Mouse (Mus musculus) neural tube, embryonic 13.5 days (tissue): ENCODE results near the gene Tgoln1. TPM values are rescaled to one million over a fixed set of nuclear protein-coding genes. Genes with fewer than 3 reads are reported as not detected.

Experiments used
- ATAC-seq: fragments of 200-750 bp; cut with Nextera tagmentation; 2 replicates; pipeline ENCODE4 v1.8.0; 2017; ENCODE audit warnings: low read depth, mild to moderate bottlenecking, moderate TSS enrichment, moderate library complexity
- H3K27ac ChIP-seq: fragments of 300-500 bp; sonication (generic); replicated peaks from 2 replicates; pipeline ENCODE4 v1.5.1; 2015; ENCODE audit warnings: moderate library complexity, mild to moderate bottlenecking, inconsistent platforms
- H3K27me3 ChIP-seq: fragments of 300-500 bp; sonication (generic); 2 replicates; pipeline ENCODE4 v1.6.1; 2015; ENCODE audit warnings: mild to moderate bottlenecking, inconsistent platforms
- H3K36me3 ChIP-seq: fragments of 300-500 bp; sonication (generic); 2 replicates; pipeline ENCODE4 v1.6.1; 2015; ENCODE audit warnings: mild to moderate bottlenecking, inconsistent platforms
- H3K4me1 ChIP-seq: fragments of 300-500 bp; sonication (generic); replicated peaks from 2 replicates; pipeline ENCODE4 v1.6.1; 2015; ENCODE audit warnings: inconsistent platforms
- H3K4me2 ChIP-seq: fragments of 300-500 bp; sonication (generic); 2 replicates; pipeline ENCODE4 v1.6.1; 2015; ENCODE audit warnings: inconsistent platforms, mild to moderate bottlenecking, moderate library complexity
- H3K4me3 ChIP-seq: fragments of 300-500 bp; sonication (generic); 2 replicates; pipeline ENCODE4 v1.5.1; 2015; ENCODE audit warnings: mild to moderate bottlenecking, inconsistent platforms
- H3K9ac ChIP-seq: fragments of 300-500 bp; sonication (generic); 2 replicates; pipeline ENCODE4 v1.6.1; 2015; ENCODE audit warnings: moderate library complexity, mild to moderate bottlenecking, inconsistent platforms
- H3K9me3 ChIP-seq: fragments of 300-500 bp; sonication (generic); 2 replicates; pipeline ENCODE4 v1.6.1; 2016; ENCODE audit warnings: inconsistent platforms
- whole genome bisulfite sequencing: fragments of 180-500 bp; shearing (Covaris S2); methylation state at CpG from one replicate; pipeline ENCODE4 v1.1.7; 2015; 5-methylcytosine and 5-hydroxymethylcytosine counted together
- polyA plus RNA-seq: library from polyadenylated mRNA; unstranded; fragments of >200 nt; fragmentation: Nextera tagmentation; extraction: Ambion mirVana; gene quantifications from 2 replicates; pipeline ENCODE4 v1.2.1, GENCODE M21; 2015

Tgoln1 gene
- polyA plus RNA-seq, 1 experiment from 2014 or later: 39.3 TPM

GRCm38 (mm10) chr6:72601732-72602131 lies 15.1 kb downstream of the Tgoln1 start:
- no peak for ATAC-seq
- no peak overlapping the region for H3K27ac ChIP-seq
- 64% methylated on average over 1 of the region's 1 CpGs for WGBS
- no peaks in the 10 kb centered on the region for H3K27me3 ChIP-seq
- H3K9ac ChIP-seq: no peak overlapping the region
- H3K36me3 ChIP-seq: peaks cover 32% of the 10 kb centered on the region
- no peak overlapping the region for H3K4me3 ChIP-seq
- H3K4me1 ChIP-seq: peaks cover 18% of the 10 kb centered on the region
- no peaks in the 10 kb centered on the region for H3K9me3 ChIP-seq
- no peak overlapping the region for H3K4me2 ChIP-seq

- Histone ChIP-seq H3K4me3 (no peak overlapping the region), H3K36me3 (peaks cover 23% of the 10 kb centered on the region), H3K27me3 (no peaks in the 10 kb centered on the region), H3K9me3 (no peaks in the 10 kb centered on the region), H3K9ac (no peak overlapping the region), H3K4me2 (no peak overlapping the region), H3K27ac (no peak overlapping the region), H3K4me1 (peaks cover 19% of the 10 kb centered on the region)
- 84% methylated on average over 12 of the region's 12 CpGs for WGBS
- ATAC-seq: no peak
These were observed 16.0 kb downstream of the Tgoln1 start for GRCm38 (mm10) chr6:72600771-72601170.

- Histone ChIP-seq H3K27me3 (no peaks in the 10 kb centered on the region), H3K4me3 (no peak overlapping the region), H3K9me3 (no peaks in the 10 kb centered on the region), H3K9ac (no peak overlapping the region), H3K27ac (no peak overlapping the region), H3K36me3 (peaks cover 17% of the 10 kb centered on the region; the same call in 1 of the 2 replicates), H3K4me1 (peaks cover 19% of the 10 kb centered on the region), H3K4me2 (no peak overlapping the region)
- ATAC-seq: no peak
- 77% methylated on average over 6 of the region's 6 CpGs for WGBS
These were observed 16.6 kb downstream of the Tgoln1 start for GRCm38 (mm10) chr6:72600216-72600615.

- Histone ChIP-seq H3K36me3 (0 out of 2 replicates have a peak, but pooled peaks cover 6% of the 10 kb centered on the region), H3K27ac (peak overlapping the region; percentile 34), H3K9ac (peak overlapping the region; percentile 66), H3K4me1 (peaks cover 19% of the 10 kb centered on the region), H3K27me3 (no peaks in the 10 kb centered on the region), H3K4me3 (peak overlapping the region; percentile 50), H3K9me3 (no peaks in the 10 kb centered on the region), H3K4me2 (peak overlapping the region; percentile 69)
- WGBS: 54% methylated on average over 12 of the region's 12 CpGs
- peak; percentile 33 for ATAC-seq
These were observed 17.8 kb downstream of the Tgoln1 start for GRCm38 (mm10) chr6:72598791-72599557.

- peak within 1 kb of the TSS; percentile 50 for H3K4me3 ChIP-seq
- peak within 1 kb of the TSS; percentile 34 for H3K27ac ChIP-seq
- H3K36me3 ChIP-seq: no peaks in the 10 kb centered on the region
- no peaks in the 10 kb centered on the region for H3K27me3 ChIP-seq
- under 1% methylated on average over 38 of the region's 38 CpGs for WGBS
- peaks cover 19% of the 10 kb centered on the region for H3K4me1 ChIP-seq
- H3K4me2 ChIP-seq: peak within 1 kb of the TSS; percentile 69
- peak; percentile 91 for ATAC-seq
- H3K9ac ChIP-seq: peak within 1 kb of the TSS; percentile 75
- no peaks in the 10 kb centered on the region for H3K9me3 ChIP-seq
These were observed 18.6 kb downstream of the Tgoln1 start, which contains the start of the genes Elmod3 and Retsat for GRCm38 (mm10) chr6:72597956-72598753. Gene Elmod3, minus strand, starts transcription at chr6:72598413. Gene Retsat, plus strand, starts transcription at chr6:72598475.

- H3K36me3 ChIP-seq: no peaks in the 10 kb centered on the region
- H3K9me3 ChIP-seq: no peaks in the 10 kb centered on the region
- H3K4me3 ChIP-seq: peak overlapping the region; percentile 50
- ATAC-seq: no peak
- no peak overlapping the region for H3K27ac ChIP-seq
- peak overlapping the region; percentile 69 for H3K4me2 ChIP-seq
- H3K4me1 ChIP-seq: peaks cover 19% of the 10 kb centered on the region
- 45% methylated on average over 13 of the region's 13 CpGs for WGBS
- peak overlapping the region; percentile 75 for H3K9ac ChIP-seq
- H3K27me3 ChIP-seq: no peaks in the 10 kb centered on the region
These were observed 19.5 kb downstream of the Tgoln1 start for GRCm38 (mm10) chr6:72597083-72597874.

- peaks cover 16% of the 10 kb centered on the region for H3K4me1 ChIP-seq
- 67% methylated on average over 5 of the region's 5 CpGs for whole genome bisulfite sequencing
- H3K36me3 ChIP-seq: 0 out of 2 replicates have a peak, but pooled peaks cover 4% of the 10 kb centered on the region
- H3K9me3 ChIP-seq: no peaks in the 10 kb centered on the region
- ATAC-seq: no peak
- no peak overlapping the region for H3K4me3 ChIP-seq
- H3K27ac ChIP-seq: no peak overlapping the region
- no peaks in the 10 kb centered on the region for H3K27me3 ChIP-seq
- no peak overlapping the region for H3K9ac ChIP-seq
- no peak overlapping the region for H3K4me2 ChIP-seq
These were observed 22.9 kb downstream of the Tgoln1 start for GRCm38 (mm10) chr6:72593914-72594313.

- Histone ChIP-seq H3K4me1 (peaks cover 12% of the 10 kb centered on the region), H3K27me3 (no peaks in the 10 kb centered on the region), H3K4me2 (no peak overlapping the region), H3K4me3 (no peak overlapping the region), H3K27ac (no peak overlapping the region), H3K9me3 (no peaks in the 10 kb centered on the region), H3K9ac (no peak overlapping the region), H3K36me3 (0 out of 2 replicates have a peak, but pooled peaks cover 4% of the 10 kb centered on the region)
- ATAC-seq: no peak
- WGBS: 80% methylated on average over 6 of the region's 6 CpGs
These were observed 23.6 kb downstream of the Tgoln1 start for GRCm38 (mm10) chr6:72593011-72593803.

GRCm38 (mm10) chr6:72590111-72590510 lies 26.7 kb downstream of the Tgoln1 start:
- Histone ChIP-seq H3K4me3 (no peak overlapping the region), H3K27ac (no peak overlapping the region), H3K36me3 (peaks cover 20% of the 10 kb centered on the region; the same call in 1 of the 2 replicates), H3K4me2 (no peak overlapping the region), H3K4me1 (no peaks in the 10 kb centered on the region), H3K27me3 (no peaks in the 10 kb centered on the region), H3K9ac (no peak overlapping the region), H3K9me3 (no peaks in the 10 kb centered on the region)
- no peak for ATAC-seq

- no peak for ATAC-seq
These were observed 28.5 kb downstream of the Tgoln1 start for GRCm38 (mm10) chr6:72588307-72588706.

GRCm38 (mm10) chr6:72586701-72587100 lies 30.1 kb downstream of the Tgoln1 start:
- 76% methylated on average over 3 of the region's 3 CpGs for WGBS
- Histone ChIP-seq H3K27me3 (no peaks in the 10 kb centered on the region), H3K27ac (no peak overlapping the region), H3K9ac (no peak overlapping the region), H3K4me2 (no peak overlapping the region), H3K4me1 (no peaks in the 10 kb centered on the region), H3K9me3 (no peaks in the 10 kb centered on the region), H3K4me3 (no peak overlapping the region), H3K36me3 (peaks cover 21% of the 10 kb centered on the region; the same call in 1 of the 2 replicates)
- no peak for ATAC-seq

More at GRCm38 (mm10) chr6:72588307-72588706, 28.5 kb downstream of the Tgoln1 start:
- no peak overlapping the region for H3K27ac ChIP-seq
- no peaks in the 10 kb centered on the region for H3K27me3 ChIP-seq
- H3K4me2 ChIP-seq: no peak overlapping the region
- no peaks in the 10 kb centered on the region for H3K9me3 ChIP-seq
- H3K9ac ChIP-seq: no peak overlapping the region
- no peaks in the 10 kb centered on the region for H3K4me1 ChIP-seq
- H3K36me3 ChIP-seq: peaks cover 25% of the 10 kb centered on the region; the same call in 1 of the 2 replicates
- H3K4me3 ChIP-seq: no peak overlapping the region
